21 mouse cellular contexts compared by ENCODE assay signal in genomic region chr11:104436394-104436954, GRCm38 (mm10).
"Had no signal": no experiment of that assay in that cellular context is flagged by ENCODE, and none has a peak within 500 bp of the region (broad histone marks: within the 10 kb centered on the region; RNA-seq: fewer than 3 reads in every experiment).

No protein-coding gene starts in this region.

- H3K9ac ChIP-seq: kidney, embryonic 15.5 days; lung, embryonic 15.5 days; neural tube, embryonic 12.5 days; neural tube, embryonic 15.5 days had no signal

- H3K4me2 ChIP-seq: kidney, embryonic 15.5 days; lung, embryonic 15.5 days; neural tube, embryonic 12.5 days; neural tube, embryonic 15.5 days had no signal

- H3K9me3 ChIP-seq: kidney, embryonic 15.5 days; lung, embryonic 15.5 days; megakaryocyte, embryonic 14.5 days; midbrain, embryonic 10.5 days; neural tube, embryonic 12.5 days; neural tube, embryonic 15.5 days had no signal

- H3K27ac ChIP-seq: kidney, embryonic 15.5 days; left cerebral cortex, adult 2 months; lung, embryonic 15.5 days; midbrain, embryonic 10.5 days; neural tube, embryonic 12.5 days; neural tube, embryonic 15.5 days; stomach, postnatal 0 days had no signal

- DNase-seq: kidney, adult 11 months; kidney, adult 8-10 months; kidney, postnatal 10 days; kidney, postnatal 36 days; layer of hippocampus, postnatal 36 days; lung, adult 18-20 months; lung, postnatal 10 days; lung, postnatal 36 days; midbrain, embryonic 14.5 days; right cerebral cortex, adult 18-20 months; right cerebral cortex, postnatal 14 days; right cerebral cortex, postnatal 4 days; thymus, postnatal 25 days had no signal

- H3K4me3 ChIP-seq: kidney, embryonic 15.5 days; left cerebral cortex, adult 2 months; lung, embryonic 15.5 days; midbrain, embryonic 10.5 days; neural tube, embryonic 12.5 days; neural tube, embryonic 15.5 days had no signal

- H3K27me3 ChIP-seq: kidney, embryonic 15.5 days; lung, embryonic 15.5 days; megakaryocyte, embryonic 14.5 days; neural tube, embryonic 12.5 days; neural tube, embryonic 15.5 days had no signal

- H3K36me3 ChIP-seq: kidney, embryonic 15.5 days; lung, embryonic 15.5 days; midbrain, embryonic 10.5 days; neural tube, embryonic 12.5 days; neural tube, embryonic 15.5 days had no signal
